Mouse (Mus musculus) adrenal gland, adult 8-10 months (tissue): Measurements from ENCODE around the gene Grk5. TPM values are rescaled to one million over a fixed set of nuclear protein-coding genes. Genes with fewer than 3 reads are reported as not detected.

Experiments
- DNase-seq: peaks from one replicate; pipeline ENCODE4 v3.0.0; 2022
- total RNA-seq, 4 experiments: library from RNA; stranded (reverse); gene quantifications; 2 replicates each; pipeline ENCODE4 v1.2.4; 2022

The Grk5 gene
- total RNA-seq, 4 experiments from 2014 or later: 25.4 to 74.3 (median 41.9) TPM

DNA sequence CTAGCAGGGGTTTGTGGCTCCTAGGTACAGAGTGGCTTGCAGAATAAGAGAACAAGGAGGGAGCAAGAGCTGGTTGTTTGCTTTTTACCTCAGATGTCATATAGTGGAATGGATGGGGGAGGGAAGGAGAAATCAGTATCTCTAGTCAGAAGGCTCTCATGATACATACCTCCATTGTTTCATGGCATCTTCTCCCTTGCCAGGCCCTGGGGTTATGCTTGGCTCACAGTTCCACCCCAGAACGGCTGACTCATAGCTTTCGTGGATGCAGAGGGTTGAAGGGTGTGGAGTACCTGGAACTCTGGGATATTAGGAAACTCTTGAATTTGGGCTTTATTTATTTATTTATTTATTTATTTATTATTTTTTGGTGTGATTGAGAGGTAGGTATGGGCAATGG, 84.0 kb downstream of the Grk5 start:
- DNase-seq: no peak

DNA sequence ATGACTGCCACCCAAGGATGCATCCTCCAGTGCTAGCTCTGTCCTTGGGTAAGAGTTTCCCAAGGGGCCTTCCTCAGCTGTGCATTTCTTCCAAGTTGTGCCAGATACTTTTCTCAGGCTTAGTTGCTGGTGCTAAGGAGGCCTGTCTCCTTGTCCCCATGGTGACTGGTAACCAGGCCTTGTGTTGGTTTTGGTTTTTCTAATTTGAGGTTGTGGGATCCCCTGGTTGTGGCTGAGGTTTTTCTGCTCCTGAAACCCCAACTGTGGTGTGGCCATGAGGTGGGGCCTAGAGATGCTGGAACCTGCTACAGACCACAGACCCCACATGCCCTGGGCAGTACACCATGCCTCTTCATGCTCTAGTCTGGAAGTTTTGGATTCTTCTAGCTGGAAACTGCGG, 90.0 kb downstream of the Grk5 start:
- DNase-seq: no peak

DNA sequence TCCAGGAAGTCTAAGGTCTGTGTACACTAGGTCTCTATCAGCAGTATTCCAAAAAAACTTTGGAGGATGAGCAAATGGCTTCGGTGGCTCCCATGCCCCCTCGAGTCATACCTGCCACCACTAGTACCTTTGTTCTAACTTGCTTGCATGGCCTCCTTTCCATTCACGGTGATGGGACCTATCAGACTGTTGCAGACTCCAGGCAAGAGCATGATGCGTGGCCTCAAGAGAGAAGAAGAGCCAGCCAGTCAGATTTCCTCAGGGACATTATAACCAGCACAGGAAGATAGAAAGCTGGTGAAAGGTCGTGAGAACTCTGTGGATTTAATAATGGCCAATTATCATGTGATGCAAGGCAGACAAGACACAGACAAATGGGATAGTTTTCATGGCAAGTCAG, 91.8 kb downstream of the Grk5 start:
- DNase-seq: no peak

DNA sequence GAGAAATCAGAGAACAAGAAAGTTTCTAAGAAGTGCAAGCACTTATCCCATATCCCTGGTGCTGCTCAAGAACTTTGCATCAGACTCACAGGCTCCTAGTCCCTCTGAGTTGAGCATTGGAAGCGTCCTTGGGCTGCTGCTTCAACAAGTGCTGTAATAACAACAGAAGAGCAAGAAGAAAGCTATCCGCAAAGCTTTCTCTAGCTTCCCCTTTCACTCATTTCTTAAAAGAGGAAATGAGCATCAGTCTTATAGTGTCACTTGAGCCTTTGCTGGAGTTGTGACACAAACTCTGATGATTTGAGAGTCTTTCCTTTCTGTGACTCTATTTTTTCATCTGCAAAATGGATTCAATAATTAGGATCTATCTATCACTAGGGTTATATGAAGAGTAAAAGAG, 92.3 kb downstream of the Grk5 start:
- DNase-seq: no peak

DNA sequence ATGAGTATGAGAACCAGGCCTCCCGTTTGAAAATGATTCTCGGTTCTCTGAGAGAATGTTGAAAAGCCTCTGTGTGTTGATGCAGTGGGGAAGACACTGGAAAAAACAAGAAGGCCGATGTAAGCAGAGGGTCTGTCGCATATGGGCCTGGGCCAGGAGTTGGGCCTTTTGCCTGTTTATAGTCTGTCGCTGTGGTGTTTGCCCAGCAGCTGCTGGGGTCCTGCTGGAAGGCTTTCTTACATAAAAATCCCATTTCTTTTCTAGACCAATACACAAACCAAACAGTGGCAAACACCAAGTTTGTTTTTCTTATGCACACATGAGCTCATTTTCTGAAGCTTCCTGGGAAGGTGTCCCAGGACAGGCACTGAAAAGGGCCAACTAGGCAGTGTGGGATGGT, 100.2 kb downstream of the Grk5 start:
- no peak for DNase-seq

DNA sequence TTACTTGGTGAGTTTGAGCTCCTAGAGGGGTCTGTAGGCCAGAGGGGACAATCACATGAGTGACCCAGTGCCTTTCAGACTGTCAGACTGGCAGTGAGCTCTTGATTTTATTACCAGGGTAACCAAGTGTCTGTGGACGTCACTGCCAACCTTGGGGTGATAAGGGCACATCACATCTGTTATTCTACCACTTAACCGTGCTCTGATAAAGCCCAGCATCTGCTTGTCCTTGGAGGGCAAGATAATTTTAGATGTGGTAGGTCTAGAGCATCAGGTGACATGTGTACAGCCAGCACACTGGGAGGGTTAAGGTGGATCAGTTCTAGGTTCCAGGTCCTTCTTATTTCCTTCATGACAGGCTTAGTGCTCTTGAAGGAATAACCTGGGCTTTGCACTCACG, 104.7 kb downstream of the Grk5 start:
- DNase-seq: peak; percentile 53

DNA sequence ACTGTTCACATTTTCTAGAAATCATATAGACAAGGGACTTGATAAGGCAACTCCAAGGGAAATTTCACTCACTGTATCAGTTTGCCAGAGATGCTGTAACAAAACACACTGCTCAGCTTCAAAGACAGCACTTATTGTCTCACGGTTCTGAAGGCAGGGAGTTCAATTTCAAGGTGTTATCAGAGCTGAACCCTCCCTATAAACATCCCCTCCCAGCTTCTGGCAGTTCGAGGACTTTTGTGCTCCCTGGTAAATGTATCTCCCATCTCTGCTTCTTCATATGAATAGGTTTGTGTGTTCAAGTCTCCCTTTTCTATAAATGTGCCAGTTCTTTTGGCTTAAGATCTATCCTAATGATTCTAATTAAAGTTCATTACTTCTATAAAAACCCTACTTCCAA, 105.3 kb downstream of the Grk5 start:
- DNase-seq: no peak

DNA sequence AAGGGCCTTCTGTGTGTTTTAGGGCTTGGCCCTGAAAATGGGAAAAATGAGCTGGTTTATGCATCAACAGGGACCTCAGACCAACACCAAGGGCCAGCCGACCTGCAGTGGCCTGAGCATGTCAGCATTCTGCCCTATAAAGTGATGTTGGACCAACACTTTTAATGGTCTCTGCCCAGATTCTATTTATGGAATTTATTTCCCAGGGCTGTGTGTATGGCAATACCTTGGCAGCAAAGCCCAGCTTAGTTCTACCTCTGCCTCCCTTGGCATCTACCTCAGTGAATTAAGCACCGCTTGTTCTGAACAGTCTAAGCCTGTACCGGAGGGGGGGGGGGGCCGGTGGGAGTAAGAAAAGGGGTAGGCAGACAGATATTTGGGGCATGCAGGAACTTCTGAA, 108.2 kb downstream of the Grk5 start:
- no peak for DNase-seq

DNA sequence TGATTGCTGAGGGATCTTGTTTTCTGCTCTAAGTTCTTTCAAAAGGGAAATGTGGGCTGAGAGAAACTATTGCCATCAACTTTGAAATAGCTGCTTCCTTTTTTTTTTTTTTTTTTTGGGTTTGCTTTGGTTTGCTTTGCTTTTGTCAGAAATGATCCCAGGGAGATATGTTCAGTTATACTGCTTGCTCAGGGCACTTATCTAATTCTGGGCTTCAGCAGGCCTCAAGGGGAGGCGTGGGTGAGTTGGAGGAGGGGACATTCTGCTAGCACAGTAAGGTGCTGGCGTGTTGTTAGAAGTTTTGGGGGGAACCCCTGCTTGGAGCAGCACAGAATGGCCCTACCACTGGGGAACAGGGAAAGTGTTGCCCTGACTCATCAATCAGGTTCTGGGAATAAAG, 110.1 kb downstream of the Grk5 start:
- no peak for DNase-seq

DNA sequence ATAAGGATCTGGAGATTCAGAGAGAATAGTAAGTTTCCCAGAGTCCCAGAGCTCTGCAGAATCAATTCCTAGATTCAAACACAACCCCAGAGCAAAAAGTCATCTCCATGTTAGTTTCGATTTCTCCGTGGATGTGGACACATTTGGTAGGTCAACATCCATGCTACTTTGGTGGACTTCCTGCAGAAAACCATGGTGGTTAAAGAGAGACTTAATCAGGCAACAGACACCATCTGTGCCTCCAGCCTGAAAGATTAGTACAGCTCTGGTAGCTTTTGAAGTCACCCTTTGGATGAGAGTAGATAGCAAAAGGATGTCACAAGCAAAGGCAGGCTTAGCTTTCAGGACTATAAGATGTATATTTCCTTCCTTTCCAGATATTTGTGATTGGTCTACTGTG, 111.4 kb downstream of the Grk5 start:
- DNase-seq: no peak

DNA sequence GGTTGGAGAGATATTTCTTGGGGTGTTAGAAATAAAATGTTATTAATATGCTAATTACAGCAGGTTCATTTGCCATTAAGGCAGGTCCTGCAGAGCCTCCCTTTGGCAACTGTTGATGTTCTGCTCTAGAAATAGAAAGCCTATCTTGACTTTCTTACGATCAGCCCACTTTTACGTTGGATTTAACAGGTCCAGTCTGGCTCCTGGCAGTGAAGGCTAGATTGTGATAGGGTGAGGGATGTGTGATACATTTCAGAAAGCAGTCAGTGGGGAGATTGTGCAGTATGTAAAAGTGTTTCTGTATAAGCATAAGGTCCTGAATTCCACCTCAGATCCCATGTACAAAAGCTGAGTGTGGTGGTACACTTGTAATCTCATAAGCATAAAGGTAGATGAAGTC, 119.7 kb downstream of the Grk5 start:
- no peak for DNase-seq

DNA sequence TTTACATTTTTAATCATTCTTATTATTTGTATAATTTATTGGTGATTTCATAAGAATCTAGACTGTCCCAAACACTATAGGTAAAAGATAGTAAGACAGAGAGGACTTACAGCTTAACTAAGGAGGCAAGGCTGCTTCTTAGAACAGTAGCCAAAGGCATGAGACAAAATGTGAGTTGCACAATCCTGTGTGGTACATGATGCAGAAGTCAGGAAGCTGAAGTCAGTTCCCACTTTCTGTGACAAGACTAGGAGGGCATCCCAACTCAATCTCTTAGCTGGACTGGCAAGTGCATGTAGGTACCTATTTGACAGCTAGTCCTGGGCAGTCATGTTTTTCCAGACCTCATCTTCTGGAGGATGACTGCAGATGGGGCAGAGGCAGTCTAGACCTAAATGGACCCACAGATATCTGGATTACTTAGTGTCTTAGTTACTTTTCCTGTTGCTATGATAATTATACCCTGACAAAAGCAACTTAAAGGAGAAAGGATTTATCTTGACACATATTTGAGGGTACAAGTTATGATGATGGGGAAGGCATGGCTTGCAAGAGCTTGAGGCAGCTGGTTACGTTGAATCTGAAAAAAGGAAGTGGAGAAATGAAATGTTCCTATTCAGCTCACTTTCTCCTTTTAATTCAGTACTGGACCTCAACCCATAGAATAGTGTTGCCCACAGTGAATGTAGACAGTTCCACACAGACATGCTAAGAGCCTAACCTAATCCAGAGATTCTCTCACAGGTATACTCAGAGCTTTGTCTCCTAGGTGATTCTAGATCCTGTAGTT, 128.1 kb downstream of the Grk5 start:
- DNase-seq: no peak

DNA sequence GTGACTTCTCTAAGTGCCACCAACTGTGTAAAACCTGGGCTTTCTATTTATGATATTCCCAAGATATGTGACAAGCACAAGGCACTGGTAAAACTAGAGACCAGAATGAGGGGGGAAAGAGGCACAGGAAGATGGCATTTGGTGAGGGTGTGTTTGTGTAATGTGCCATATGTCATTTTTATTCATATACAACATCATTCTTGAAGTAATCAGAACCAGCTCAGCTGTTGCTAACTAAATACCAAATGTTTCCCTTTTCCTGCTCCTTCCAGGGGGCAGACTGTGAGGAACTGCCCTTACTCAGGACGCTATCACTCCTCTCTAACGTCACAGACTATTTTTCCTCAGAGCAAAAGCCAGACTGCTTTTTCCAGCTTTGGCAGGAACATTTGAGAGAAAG, 132.0 kb downstream of the Grk5 start:
- DNase-seq: no peak

DNA sequence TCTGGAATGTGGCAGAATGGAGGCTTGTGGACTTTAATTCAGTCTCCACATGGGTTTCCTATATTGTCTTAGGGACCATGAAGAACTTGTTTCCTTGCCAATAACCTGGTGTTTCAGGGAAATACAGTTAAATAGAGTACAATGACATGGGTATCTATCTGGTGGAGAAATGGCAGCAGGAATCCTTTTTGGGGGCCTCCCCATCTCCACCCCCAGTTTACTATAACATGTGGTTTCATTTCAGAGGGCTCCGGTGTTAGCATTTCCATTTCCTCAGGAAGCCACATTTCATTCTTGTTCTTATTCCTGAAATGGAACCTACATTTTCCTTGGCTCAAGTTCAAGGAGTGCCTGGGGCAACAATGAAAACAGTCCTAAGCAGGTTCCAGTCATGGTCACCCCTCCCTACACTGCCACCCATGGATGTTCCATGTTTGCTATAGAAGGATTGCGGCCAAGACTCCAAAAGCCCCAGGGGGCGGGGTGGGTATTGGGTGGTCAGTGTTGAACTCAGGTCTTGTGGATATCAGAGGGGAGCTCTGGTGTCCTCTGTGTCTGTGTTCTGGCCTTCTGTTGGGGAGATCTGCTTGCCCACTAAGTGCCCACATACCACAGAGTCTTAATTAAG, 132.5 kb downstream of the Grk5 start:
- DNase-seq: no peak

DNA sequence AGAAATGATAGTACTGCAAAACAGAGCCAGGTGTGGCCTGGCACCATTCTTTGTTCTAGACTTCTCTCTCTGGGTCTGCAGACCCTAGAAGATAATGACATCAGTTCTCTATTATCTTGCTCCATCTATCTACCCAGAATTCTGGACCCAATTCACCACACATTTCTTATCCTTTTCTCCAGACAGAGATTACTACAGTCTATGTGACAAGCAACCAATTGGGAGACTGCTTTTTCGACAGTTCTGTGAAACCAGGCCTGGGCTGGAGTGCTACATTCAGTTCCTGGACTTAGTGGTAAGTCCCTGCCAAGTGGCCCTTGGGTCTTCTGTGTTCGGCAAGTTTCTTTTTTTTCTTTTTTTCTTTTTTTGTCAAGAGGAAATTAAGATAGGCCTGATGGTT, 142.0 kb downstream of the Grk5 start:
- DNase-seq: no peak

DNA sequence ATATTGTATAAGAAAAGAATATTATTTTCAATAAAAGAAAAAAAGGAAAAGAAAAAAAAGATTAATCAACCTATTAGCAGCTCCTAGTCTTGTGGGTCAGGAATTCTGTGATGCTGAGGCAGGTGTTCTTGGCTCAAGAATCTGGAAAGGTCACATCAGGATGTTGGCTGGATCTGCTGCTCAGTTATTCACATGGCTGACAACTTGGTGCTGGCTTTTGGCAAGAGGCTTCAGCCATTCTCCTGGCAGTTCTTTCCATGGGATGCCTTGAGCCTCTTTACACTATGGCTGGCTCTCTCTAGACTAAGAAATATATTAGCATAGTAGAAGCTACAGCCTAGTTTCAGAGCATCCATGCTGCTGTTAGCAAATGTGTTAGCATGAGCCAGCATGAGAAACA, 149.6 kb downstream of the Grk5 start:
- DNase-seq: no peak

DNA sequence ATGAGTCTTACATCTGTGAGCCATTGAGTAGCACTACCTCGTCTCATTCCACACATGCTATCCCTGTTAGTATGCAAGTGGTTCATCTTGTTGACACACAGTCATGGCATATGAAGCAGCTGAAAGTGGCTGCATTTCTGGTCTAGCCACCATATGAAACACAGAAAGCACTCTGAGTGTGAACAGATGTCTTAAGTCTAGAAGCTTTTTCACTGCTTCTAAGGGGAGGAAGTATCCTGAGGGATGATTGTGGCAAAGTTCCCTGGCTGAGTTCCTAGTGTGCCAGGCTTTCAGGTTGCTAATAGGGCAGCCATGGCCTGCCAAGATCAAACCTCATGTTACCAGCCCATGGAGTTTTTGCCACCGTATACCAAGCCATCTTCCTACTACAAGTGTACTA, 159.1 kb downstream of the Grk5 start:
- no peak for DNase-seq

DNA sequence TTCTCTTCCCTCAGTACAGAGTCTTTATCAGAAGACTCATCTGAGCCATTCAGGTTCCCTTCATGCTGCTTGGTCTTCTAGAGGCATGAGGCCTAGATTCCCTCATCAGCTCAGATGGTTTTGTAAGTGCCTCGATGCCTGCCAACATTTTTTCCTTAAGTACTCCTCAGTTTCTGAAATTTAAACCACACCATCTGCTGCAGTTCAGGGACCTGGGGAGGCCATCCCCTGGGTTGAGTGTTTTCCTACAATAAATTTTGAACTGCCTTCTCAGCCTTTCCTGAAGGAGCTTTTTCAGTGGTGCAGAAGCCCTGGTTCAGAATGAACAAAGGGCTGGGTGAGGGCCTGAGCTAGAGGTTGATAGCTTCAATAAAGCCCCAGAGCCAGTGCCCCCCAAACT, 159.9 kb downstream of the Grk5 start:
- DNase-seq: no peak

DNA sequence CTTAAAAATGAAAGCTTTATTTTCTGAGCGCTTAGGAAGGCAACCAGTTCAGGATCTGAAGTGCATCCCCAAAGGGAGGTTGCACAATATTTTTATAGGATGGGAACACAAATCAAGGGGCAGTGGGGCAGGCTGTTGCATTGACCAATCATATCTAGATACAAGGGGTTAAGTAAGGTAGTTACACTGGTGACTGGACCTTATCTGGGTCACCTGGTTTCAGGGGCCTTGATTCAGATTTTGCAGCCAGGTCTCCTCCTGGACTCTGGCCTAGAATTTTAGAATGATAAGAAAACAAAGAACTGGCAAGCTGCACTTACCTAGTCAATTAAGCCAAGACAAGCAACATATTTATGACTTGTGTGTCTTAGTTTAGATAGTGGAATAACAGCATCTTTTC, 161.6 kb downstream of the Grk5 start:
- DNase-seq: no peak

DNA sequence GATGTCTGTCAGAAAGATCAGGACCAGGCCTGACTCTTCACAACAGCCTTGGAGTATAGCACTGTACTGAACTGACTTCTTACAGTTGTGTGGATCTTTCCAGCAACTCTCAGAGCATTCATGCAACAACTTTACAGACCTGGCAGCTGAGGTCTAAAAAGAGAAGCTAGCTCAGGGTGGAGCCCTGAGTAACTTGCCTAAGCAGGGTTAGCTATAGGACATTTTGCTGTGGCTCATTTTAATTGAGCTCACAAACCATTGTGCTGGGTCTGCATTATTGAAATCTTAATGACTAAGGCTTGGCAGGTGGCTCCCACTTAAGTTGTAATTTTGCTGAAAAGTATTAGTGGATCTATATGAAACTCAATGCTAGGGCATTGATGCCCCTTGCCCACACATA, 162.5 kb downstream of the Grk5 start:
- DNase-seq: no peak

DNA sequence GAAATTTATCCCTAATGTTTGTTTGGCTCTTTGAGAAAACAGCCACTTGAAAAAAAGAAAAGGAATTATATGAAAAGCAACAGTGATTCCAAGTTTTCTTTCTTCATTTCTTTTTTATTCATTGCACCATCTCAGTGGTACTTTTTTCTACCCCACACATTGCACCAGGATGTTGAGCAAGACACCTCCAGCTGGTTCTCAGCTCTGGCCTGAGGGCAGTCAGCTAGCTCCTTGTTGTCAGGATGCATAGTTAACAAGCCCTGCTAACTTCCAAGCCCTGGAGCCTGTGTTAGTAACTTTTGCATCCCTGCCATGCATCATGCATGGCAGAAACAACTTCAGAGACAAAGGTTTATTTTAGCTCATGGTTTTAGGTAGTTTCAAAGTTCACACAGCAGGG, 163.2 kb downstream of the Grk5 start:
- DNase-seq: no peak

DNA sequence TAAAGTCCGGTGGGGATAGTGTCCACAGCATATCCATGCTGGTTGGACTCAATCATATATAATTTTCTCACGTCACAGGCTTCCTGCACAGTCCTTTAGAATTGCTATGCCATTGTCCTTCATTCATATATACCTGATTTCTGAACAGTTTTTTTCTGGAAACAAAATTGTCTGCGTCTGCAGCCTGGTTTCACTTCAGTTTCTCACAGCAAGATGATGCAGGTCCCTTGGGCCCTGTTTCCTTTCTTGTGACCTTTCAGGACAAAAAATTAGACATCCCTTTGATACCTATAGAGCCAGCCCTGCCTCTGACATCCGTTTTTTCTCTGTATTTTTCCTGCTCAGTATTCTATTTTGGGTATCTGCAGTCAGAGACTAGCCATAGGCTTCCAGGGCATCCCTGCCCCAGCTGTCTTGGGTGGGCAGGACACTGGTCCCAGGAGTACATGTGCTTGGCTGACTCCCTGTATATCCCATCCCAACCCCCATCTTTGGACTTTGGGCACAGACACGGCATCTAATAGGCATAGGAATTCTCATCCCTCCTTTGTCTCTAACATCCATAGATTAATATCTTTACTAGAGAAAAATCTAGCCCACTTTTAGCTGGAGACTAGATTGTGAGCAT, 167.3 kb downstream of the Grk5 start:
- no peak for DNase-seq

DNA sequence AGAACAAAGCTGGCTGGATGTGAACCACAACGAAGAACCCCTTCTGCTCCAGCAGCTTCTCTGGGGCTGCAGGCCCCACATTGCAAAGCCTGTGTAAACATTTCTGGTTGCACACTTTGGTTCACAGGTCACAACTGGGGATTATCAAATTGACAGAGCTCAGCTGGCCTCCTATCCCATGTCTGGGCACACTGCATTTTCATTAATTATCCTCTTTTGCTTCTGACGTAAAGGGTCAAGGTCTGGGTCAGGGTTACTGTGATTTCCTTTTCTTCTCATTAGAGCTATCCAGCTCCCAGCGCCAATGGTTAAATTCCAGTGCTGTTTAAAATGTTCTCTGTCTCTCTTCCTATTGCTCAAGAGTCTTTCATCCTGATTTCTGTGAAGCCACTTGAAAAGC, 168.0 kb downstream of the Grk5 start:
- no peak for DNase-seq

DNA sequence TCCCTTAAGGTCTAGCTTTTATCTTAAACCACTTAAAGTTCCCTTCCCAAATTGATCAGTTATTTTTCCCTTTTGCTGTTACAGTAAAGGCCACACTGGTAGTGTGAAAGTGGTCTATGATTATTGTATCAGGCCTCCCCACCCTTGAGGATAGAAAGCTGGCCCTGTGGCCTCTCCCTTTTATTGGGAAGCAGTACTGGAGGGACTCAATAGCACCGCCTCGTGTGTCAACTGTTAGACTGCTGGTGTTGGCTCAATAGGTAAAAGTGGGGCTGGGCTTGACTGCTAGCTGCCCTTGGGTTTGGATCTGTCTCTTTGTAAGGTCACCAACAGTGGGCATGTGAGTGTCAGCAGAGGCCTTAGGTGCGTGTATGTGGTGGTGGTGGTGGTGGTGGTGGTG, 174.8 kb downstream of the Grk5 start:
- no peak for DNase-seq
